Mouse (Mus musculus) hindbrain, postnatal 0 days (tissue): ENCODE results near the gene Pakap. TPM values are rescaled to one million over a fixed set of nuclear protein-coding genes. Genes with fewer than 3 reads are reported as not detected.

Experiments used
- ATAC-seq: fragments of 200-750 bp; cut with Nextera tagmentation; 2 replicates; pipeline ENCODE4 v1.8.0; 2017; ENCODE audit warnings: mild to moderate bottlenecking, moderate TSS enrichment, moderate library complexity
- DNase-seq: peaks from one replicate; pipeline ENCODE4 v3.0.0-alpha.2; 2015; ENCODE audit warnings: low spot score
- H3K27ac ChIP-seq: fragments of 300-500 bp; sonication (generic); 2 replicates; pipeline ENCODE4 v1.5.1; 2014; ENCODE audit warnings: mild to moderate bottlenecking
- H3K27me3 ChIP-seq: fragments of 300-500 bp; sonication (generic); 2 replicates; pipeline ENCODE4 v1.6.1; 2014; ENCODE audit warnings: low read length, mixed read lengths; ENCODE audit not compliant: insufficient read depth
- H3K36me3 ChIP-seq: fragments of 300-500 bp; sonication (generic); 2 replicates; pipeline ENCODE4 v1.6.1; 2014; ENCODE audit warnings: low read length, mixed read lengths; ENCODE audit not compliant: insufficient read depth
- H3K4me1 ChIP-seq: fragments of 300-500 bp; sonication (generic); 2 replicates; pipeline ENCODE4 v1.6.1; 2014; ENCODE audit warnings: antibody characterized with exemption, low read length, mixed read lengths; ENCODE audit not compliant: insufficient read depth
- H3K4me2 ChIP-seq: fragments of 300-500 bp; sonication (generic); 2 replicates; pipeline ENCODE4 v1.6.1; 2014; ENCODE audit warnings: low read depth, mild to moderate bottlenecking, low read length, moderate library complexity, mixed read lengths
- H3K4me3 ChIP-seq: fragments of 300-500 bp; sonication (generic); 2 replicates; pipeline ENCODE4 v1.5.1; 2014; ENCODE audit warnings: low read length
- H3K9ac ChIP-seq: fragments of 300-500 bp; sonication (generic); replicated peaks from 2 replicates; pipeline ENCODE4 v1.6.1; 2014; ENCODE audit warnings: mild to moderate bottlenecking, low read length, moderate library complexity, mixed read lengths
- H3K9me3 ChIP-seq: fragments of 300-500 bp; sonication (generic); 2 replicates; pipeline ENCODE4 v1.6.1; 2016; ENCODE audit warnings: low read length, mixed read lengths
- CTCF ChIP-seq: IDR thresholded peaks from 2 replicates; pipeline ENCODE4 v1.5.1; 2016; ENCODE audit warnings: antibody characterized with exemption, control low read depth, low read depth
- WGBS: fragments of 180-500 bp; shearing (Covaris S2); extraction: QIAGEN DNeasy Blood & Tissue Kit; methylation state at CpG from one replicate; pipeline ENCODE4 v1.1.7; 2014; 5-methylcytosine and 5-hydroxymethylcytosine counted together
- polyA plus RNA-seq: library from polyadenylated mRNA; unstranded; fragments of >200 nt; fragmentation: Nextera tagmentation; extraction: Ambion mirVana; gene quantifications from 2 replicates; pipeline ENCODE4 v1.2.1, GENCODE M21; 2015
- total RNA-seq: library from RNA; depleted of rRNA; stranded (reverse); fragments of >200 nt; gene quantifications from 2 replicates; pipeline ENCODE4 v1.2.3, GENCODE M21; 2014

Gene Pakap
- total and polyA plus RNA-seq, 2 experiments from 2014 or later, result 9.7 to 14.3 TPM

DNA sequence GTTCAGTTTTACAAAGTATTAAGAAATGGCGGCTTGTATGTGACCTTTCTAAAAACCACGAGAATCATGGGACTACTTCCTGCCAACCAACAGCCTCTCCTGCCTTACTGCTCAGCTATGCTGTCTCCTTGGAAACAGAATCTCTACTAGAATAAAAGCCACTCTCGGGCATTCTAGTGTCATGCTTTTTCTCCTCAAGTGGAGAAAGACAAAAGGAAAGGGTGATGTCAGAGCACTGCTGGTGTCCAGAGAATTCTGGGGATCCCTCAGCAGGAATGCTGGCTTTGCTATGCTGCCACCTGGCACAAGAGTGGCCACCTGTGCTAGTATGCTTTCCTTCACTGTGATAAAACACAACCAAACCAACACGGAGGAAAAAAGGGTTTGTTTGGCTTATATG is 92.5 kb downstream of the Pakap start:
- Histone ChIP-seq H3K9ac (no peak overlapping the region), H3K36me3 (no peaks in the 10 kb centered on the region), H3K9me3 (no peaks in the 10 kb centered on the region), H3K4me2 (peak overlapping the region; percentile 14), H3K4me1 (peaks cover 6% of the 10 kb centered on the region), H3K27me3 (no peaks in the 10 kb centered on the region), H3K27ac (peak overlapping the region; percentile 58; the same call in 1 of the 2 replicates), H3K4me3 (no peak overlapping the region)
- DNase-seq, result peak; percentile 72
- 5% methylated on average over 4 of the region's 4 CpGs for WGBS
- no peak for TF ChIP-seq CTCF
- ATAC-seq, result peak; percentile 91

DNA sequence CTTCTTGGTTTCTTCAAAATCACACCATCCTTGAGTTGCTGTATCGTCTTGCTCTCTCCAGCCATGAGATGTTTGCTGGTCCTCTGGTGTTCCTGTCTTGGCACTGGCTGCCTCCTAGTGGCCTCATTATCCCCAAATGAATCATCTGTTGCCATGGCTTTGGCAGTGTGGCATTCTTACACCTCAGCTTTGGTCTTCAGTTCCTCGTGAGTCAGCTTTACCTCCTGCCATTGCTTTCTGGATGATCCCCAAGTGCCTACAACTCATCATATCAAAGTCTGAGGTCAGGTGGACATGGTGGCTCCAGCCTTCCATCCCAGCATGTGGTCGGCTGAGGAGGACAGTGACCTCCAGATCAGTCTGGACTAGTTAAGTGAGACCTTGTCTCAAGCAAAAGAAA is 98.1 kb downstream of the Pakap start:
- Histone ChIP-seq H3K4me2 (no peak overlapping the region), H3K9me3 (no peaks in the 10 kb centered on the region), H3K4me1 (no peaks in the 10 kb centered on the region), H3K9ac (no peak overlapping the region), H3K4me3 (no peak overlapping the region), H3K27ac (no peak overlapping the region), H3K36me3 (no peaks in the 10 kb centered on the region), H3K27me3 (no peaks in the 10 kb centered on the region)
- DNase-seq (no peak), ATAC-seq (no peak)
- WGBS, result 77% methylated on average over 3 of the region's 3 CpGs
- TF ChIP-seq CTCF, result no peak

DNA sequence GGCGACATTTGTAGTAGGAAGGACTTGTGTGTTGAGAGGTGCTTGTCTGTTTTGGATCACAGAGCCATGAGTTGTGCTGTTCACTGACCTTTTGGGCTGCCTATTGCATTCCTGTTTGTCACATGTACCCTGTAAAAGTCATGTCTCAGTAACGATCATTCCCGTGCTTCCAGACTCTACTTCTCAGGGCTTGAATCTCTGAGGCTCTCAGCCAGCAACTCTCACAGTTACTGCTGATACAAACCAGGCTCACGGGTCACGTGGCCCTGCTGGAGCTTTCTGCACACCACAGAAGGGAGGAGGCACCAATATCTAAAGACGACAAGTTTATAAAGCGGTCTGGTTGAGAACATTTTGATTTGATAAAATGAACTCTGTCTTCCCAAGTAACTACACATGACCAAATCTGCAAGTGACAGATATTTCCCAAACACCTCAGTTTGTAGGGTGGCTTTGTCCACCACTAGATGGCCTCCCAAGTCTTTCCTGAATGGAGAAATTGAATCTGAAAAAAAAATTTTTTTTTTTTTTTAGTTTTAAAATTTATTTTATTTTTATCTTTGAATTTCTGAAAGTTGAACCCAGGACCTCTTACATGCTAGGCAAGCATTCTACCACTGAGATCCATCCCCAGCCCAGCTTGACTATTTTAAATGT is 103.0 kb downstream of the Pakap start:
- peak; percentile 63 for TF ChIP-seq CTCF
- 64% methylated on average over 7 of the region's 7 CpGs for WGBS
- Histone ChIP-seq H3K27me3 (no peaks in the 10 kb centered on the region), H3K27ac (no peak overlapping the region), H3K4me3 (no peak overlapping the region), H3K4me2 (no peak overlapping the region), H3K36me3 (no peaks in the 10 kb centered on the region), H3K4me1 (0 out of 2 replicates have a peak, but pooled peaks cover 3% of the 10 kb centered on the region), H3K9me3 (no peaks in the 10 kb centered on the region), H3K9ac (no peak overlapping the region)
- DNase-seq (peak; percentile 60), ATAC-seq (no peak)

DNA sequence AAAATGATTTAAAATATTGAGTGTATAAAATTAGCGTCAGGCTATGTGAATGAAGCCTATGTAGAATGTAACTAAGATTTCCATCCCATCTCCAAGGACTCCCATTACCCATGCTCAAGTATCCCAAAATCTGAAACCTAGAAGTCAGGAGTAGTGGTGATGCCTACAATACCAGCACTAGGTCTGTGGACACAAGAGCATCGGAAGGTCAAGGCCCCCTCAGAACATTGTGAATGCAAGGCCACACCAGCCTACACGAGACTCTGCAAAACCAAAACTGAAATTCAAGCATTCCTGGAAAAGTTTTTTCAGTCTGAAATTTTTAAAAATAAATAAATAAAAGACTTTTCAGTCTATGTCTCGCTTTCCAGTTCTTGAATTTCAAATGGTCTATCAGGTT is 104.6 kb downstream of the Pakap start:
- Histone ChIP-seq H3K27me3 (no peaks in the 10 kb centered on the region), H3K36me3 (no peaks in the 10 kb centered on the region), H3K4me1 (0 out of 2 replicates have a peak, but pooled peaks cover 3% of the 10 kb centered on the region), H3K4me2 (no peak overlapping the region), H3K4me3 (no peak overlapping the region), H3K27ac (no peak overlapping the region), H3K9me3 (no peaks in the 10 kb centered on the region), H3K9ac (no peak overlapping the region)
- TF ChIP-seq CTCF, result no peak
- DNase-seq (no peak), ATAC-seq (no peak)
- 81% methylated on average over 4 of the region's 4 CpGs for WGBS

DNA sequence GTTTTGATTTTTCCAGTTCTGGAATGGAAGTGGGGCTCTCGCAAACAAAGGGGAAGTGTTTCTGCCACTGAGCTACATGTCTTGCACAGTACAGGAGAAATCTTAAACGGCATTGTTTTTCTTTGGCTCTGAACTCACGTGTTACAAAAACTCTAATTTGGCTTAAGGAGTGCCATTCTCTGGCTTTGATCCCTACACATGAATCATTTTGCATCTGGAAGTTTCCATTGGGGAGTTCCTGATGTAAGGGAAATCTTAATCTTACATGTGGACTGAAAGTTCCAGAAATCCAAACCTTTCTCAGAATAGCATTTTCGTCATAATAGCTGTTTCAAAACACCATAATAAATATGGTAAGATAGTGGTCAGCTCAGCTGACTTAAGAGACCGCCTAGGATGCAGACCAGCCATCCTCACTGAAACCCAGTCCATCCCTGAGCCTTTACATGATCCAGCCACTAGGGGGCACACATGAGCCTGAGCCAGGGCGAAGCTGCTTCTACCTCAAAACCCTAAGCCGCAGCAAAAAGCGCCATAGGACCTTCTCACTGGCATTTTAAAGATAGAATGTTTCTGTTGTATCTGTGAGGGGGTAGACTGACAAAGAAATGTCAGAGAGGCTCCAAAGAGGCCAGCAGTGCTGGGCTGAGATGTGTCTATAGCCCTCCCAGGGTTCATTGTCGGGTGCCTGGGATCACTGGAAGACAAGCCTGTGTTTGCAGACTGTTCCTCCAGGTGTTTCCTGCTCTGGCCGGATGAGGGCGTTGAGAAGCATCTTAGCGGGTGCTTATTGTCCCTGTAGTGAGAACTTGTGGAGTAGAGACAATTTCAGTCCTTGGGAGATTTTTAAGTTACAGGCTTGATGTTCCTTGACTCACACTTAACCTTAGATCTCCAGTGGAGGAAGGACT is 105.3 kb downstream of the Pakap start:
- Histone ChIP-seq H3K9ac (no peak overlapping the region), H3K27me3 (no peaks in the 10 kb centered on the region), H3K36me3 (no peaks in the 10 kb centered on the region), H3K9me3 (no peaks in the 10 kb centered on the region), H3K4me2 (peak overlapping the region; percentile 50), H3K27ac (no peak overlapping the region), H3K4me3 (no peak overlapping the region), H3K4me1 (0 out of 2 replicates have a peak, but pooled peaks cover 3% of the 10 kb centered on the region)
- peak; percentile 79 for ATAC-seq
- DNase-seq, result peak; percentile 88
- peak; percentile 95 for TF ChIP-seq CTCF
- whole genome bisulfite sequencing, result 15% methylated on average over 12 of the region's 12 CpGs

DNA sequence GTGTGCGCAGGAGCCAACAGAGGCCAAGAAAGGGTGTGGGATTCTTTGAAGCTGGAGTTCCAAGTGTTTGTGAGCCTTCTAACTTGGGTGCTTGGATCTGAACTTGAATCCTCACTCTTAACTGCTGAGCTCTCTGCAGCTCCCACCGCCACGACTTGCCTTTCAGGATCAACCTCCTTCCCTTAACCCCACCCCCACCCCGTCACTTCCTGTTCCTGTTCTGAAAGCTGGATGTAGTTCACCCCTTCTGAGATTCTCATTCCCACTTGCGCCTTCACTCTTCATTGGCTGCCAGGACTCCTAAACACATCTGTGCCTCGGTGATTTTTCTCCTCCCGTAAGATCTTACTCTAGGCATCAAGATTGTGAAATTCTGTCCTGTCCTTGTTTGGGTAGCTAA is 106.4 kb downstream of the Pakap start:
- 83% methylated on average over 7 of the region's 7 CpGs for WGBS
- no peak for TF ChIP-seq CTCF
- no peak overlapping the region for H3K9ac ChIP-seq
- no peak for ATAC-seq
- no peaks in the 10 kb centered on the region for H3K36me3 ChIP-seq
- no peak overlapping the region for H3K27ac ChIP-seq
- H3K4me2 ChIP-seq, result no peak overlapping the region
- no peaks in the 10 kb centered on the region for H3K9me3 ChIP-seq
- no peaks in the 10 kb centered on the region for H3K27me3 ChIP-seq
- no peak overlapping the region for H3K4me3 ChIP-seq
- no peak for DNase-seq
- H3K4me1 ChIP-seq, result 0 out of 2 replicates have a peak, but pooled peaks cover 3% of the 10 kb centered on the region
